Mouse (Mus musculus) small intestine, adult 2 months (tissue): ENCODE measurements around the gene Usp50. TPM values are rescaled to one million over a fixed set of nuclear protein-coding genes. Genes with fewer than 3 reads are reported as not detected.

Experiments
- H3K27ac ChIP-seq: fragments of 200-500 bp; 2 replicates; pipeline ENCODE4 v1.5.1; 2012; ENCODE audit warnings: low read depth, low read length, control low read depth, inconsistent platforms; ENCODE audit not compliant: insufficient read depth
- H3K27me3 ChIP-seq: fragments of 200-500 bp; 2 replicates; pipeline ENCODE4 v1.6.1; 2012; ENCODE audit warnings: mild to moderate bottlenecking, moderate library complexity, low read length, inconsistent platforms; ENCODE audit not compliant: control insufficient read depth, insufficient read depth
- H3K36me3 ChIP-seq: fragments of 200-500 bp; 2 replicates; pipeline ENCODE4 v1.6.1; 2012; ENCODE audit warnings: mild to moderate bottlenecking, low read length, control low read depth, inconsistent platforms; ENCODE audit not compliant: control insufficient read depth, insufficient read depth
- H3K4me1 ChIP-seq: fragments of 200-500 bp; 2 replicates; pipeline ENCODE4 v1.6.1; 2012; ENCODE audit warnings: low read length, inconsistent platforms, mixed read lengths; ENCODE audit not compliant: control insufficient read depth, insufficient read depth, insufficient read length
- H3K4me3 ChIP-seq: fragments of 200-500 bp; 2 replicates; pipeline ENCODE4 v1.5.1; 2012; ENCODE audit warnings: low read depth, mild to moderate bottlenecking, control low read depth, inconsistent platforms, low read length, moderate library complexity
- CTCF ChIP-seq: fragments of 200-500 bp; IDR thresholded peaks from 2 replicates; pipeline ENCODE4 v1.5.1; 2012; ENCODE audit warnings: low read depth, mild to moderate bottlenecking, control low read depth, inconsistent platforms, low read length, moderate library complexity, mixed read lengths; ENCODE audit not compliant: insufficient replicate concordance, insufficient read length; ENCODE audit errors: extremely low read depth
- POLR2A ChIP-seq: fragments of 200-500 bp; IDR thresholded peaks from 2 replicates; pipeline ENCODE4 v1.6.1; 2012; ENCODE audit warnings: low read depth, mild to moderate bottlenecking, control low read depth, inconsistent platforms, low read length, moderate library complexity
- WGBS: fragments of 180-500 bp; shearing (Covaris S2); methylation state at CpG from one replicate; pipeline ENCODE4 v1.1.7; 2018; 5-methylcytosine and 5-hydroxymethylcytosine counted together
- polyA plus RNA-seq: library from polyadenylated mRNA; depleted of rRNA; stranded (reverse); fragments of >200 nt; gene quantifications from 2 replicates; pipeline ENCODE4 v1.2.3, GENCODE M21; 2012; rRNA removed

The Usp50 gene
- polyA plus RNA-seq, result 0.23 and 0.52 TPM in 2 replicates

DNA sequence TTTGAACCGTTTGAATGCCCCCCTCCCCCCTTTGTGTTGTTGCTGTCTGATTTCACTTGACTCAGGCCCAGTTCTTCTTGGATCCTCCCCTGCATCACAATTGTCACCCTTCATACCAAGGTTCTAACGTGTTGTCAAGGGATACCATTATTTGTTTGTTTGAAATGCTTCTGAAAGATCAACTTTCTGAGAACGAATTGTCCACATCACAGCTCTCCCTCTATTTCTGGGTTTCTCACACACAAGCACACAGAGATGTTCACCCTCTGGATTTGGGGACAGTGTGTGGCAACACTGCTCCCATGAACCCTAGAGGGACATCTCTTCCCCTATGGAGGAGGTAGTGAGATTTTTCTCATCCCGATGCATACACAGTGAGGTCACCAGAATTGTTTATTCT, at the start of gene Usp50:
Usp50 (minus strand) TSS at position 101 of the 400 bp plus-strand sequence.
- TF ChIP-seq POLR2A (no peak), CTCF (no peak)
- H3K4me1 ChIP-seq, result peaks cover 6% of the 10 kb centered on the region; the same call in 1 of the 2 replicates
- no peak within 1 kb of the TSS for H3K27ac ChIP-seq
- no peak within 1 kb of the TSS for H3K4me3 ChIP-seq
- 73% methylated on average over 4 of the region's 4 CpGs for WGBS
- H3K36me3 ChIP-seq, result no peaks in the 10 kb centered on the region
- H3K27me3 ChIP-seq, result no peaks in the 10 kb centered on the region

DNA sequence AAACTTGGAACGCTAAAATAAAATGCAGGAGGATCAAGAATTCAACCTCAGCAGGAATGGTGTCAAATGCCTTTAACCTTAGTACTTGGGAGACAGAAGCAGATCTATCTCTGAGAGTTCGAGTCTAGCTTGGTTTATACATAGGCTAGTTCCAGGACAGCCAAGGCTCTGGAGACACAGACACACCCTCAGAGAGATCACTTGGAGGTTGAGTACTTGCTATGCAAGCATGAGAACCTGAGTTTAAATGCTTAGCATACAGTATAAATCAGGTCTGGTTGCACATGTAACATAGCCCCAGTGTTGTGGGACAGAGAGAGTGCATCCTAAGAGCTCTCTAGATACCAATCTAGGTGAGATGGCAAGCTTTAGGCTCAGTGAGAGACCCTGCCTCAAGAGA, 34.1 kb upstream of the Usp50 start:
- Histone ChIP-seq H3K4me3 (no peak overlapping the region), H3K27me3 (no peaks in the 10 kb centered on the region), H3K4me1 (no peaks in the 10 kb centered on the region), H3K36me3 (peaks cover 40% of the 10 kb centered on the region), H3K27ac (no peak overlapping the region)
- TF ChIP-seq CTCF, result no peak
- TF ChIP-seq POLR2A, result no peak
- WGBS, result 78% methylated on average over 2 of the region's 2 CpGs

DNA sequence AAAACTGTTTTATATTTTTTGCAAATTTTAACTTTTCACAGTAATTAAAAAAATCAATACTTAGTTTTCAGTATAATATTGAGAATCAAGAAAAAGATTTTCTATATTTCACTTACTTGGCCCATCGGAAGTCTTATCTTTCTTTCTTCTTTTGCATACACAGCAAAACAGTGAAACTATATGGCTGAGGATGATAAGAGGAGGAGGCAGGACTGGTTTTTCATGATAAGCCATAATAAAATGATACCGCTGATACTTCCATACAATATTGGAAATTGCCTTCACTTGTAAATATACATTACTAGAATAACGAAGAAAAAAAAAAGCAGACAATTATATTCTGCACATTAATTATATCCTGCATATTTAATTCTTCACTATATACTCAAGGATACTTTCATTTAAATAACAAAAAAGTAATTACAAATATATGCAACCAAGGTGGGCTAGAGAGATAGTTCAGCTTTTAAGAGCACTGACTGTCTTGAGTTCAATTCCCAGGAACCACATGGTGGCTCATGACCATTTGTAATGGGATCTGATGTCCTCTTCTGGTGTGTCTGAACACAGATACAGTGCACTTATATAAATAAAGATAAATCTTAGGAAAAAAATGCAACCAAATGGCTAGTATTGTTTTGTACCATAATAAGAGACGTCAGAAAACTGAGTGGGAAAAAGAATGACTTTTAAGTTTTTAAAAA, 33.5 kb upstream of the Usp50 start:
- no peak overlapping the region for H3K4me3 ChIP-seq
- TF ChIP-seq POLR2A, result no peak
- TF ChIP-seq CTCF, result no peak
- no peaks in the 10 kb centered on the region for H3K4me1 ChIP-seq
- WGBS, result 76% methylated on average over 4 of the region's 4 CpGs
- no peak overlapping the region for H3K27ac ChIP-seq
- peaks cover 43% of the 10 kb centered on the region for H3K36me3 ChIP-seq
- H3K27me3 ChIP-seq, result no peaks in the 10 kb centered on the region

DNA sequence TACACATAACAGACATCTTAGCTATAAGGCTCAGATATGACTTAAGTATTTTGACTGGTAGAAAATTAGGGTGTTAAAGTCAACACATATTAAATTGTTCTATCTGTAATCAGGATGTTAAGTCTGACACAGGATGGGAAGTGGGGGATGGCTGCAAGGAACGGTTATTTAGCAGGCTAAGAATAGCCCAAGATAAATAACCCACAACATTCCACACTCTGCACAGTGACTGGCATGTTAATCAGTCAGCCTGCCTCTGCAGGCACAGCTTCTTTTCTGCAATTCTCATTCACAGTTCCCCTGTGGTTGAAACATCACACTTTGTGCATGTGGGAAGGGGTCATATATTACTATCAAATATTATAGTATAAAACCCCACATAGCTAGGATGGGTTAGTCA, 32.6 kb upstream of the Usp50 start:
- peaks cover 48% of the 10 kb centered on the region for H3K36me3 ChIP-seq
- 77% methylated on average over 1 of the region's 1 CpGs for WGBS
- H3K27me3 ChIP-seq, result no peaks in the 10 kb centered on the region
- H3K27ac ChIP-seq, result no peak overlapping the region
- no peaks in the 10 kb centered on the region for H3K4me1 ChIP-seq
- no peak overlapping the region for H3K4me3 ChIP-seq
- TF ChIP-seq POLR2A (no peak), CTCF (no peak)

DNA sequence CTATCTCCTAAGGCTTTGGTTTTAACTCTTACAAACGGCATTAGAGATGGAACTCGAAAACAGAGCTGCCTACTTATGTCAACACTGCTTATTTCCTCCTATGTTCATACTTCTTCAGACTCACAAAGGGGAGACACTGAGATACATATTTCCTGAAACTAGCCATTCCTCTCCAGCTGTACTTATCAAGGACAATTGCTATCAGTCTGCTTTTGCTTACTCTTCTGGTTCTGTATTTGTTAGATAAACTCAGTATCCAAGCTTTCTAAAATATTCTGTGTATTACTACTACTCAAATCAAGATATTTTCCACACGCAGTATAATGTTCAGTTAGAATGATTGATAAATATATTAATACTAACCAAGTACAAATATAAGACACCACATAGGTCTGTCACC, 18.7 kb upstream of the Usp50 start:
- 93% methylated on average over 3 of the region's 3 CpGs for WGBS
- peaks cover 48% of the 10 kb centered on the region for H3K36me3 ChIP-seq
- no peak overlapping the region for H3K4me3 ChIP-seq
- H3K27me3 ChIP-seq, result no peaks in the 10 kb centered on the region
- H3K4me1 ChIP-seq, result no peaks in the 10 kb centered on the region
- no peak overlapping the region for H3K27ac ChIP-seq
- TF ChIP-seq POLR2A (no peak), CTCF (no peak)

DNA sequence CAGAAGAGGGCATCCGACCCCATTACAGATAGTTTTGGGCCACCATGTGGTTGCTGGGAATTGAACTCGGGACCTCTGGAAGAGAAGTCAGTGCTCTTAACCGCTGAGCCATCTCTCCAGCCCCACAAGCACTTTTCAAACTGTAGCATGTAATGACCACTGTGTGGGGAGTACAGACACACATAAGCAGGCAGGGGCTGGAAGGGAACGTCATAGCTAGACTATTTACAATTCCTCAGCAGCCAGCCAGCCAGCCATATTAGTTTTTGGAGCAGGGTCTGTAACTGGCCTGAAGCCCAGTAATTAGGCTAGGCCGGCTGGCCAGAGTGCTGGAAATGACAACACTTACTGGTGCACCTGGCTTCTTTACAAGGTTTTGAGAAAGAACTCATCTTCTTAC, 15.2 kb upstream of the Usp50 start:
- WGBS, result 74% methylated on average over 5 of the region's 5 CpGs
- peaks cover 51% of the 10 kb centered on the region for H3K36me3 ChIP-seq
- no peaks in the 10 kb centered on the region for H3K4me1 ChIP-seq
- H3K27ac ChIP-seq, result no peak overlapping the region
- H3K27me3 ChIP-seq, result no peaks in the 10 kb centered on the region
- TF ChIP-seq POLR2A, result no peak
- TF ChIP-seq CTCF, result no peak
- no peak overlapping the region for H3K4me3 ChIP-seq

DNA sequence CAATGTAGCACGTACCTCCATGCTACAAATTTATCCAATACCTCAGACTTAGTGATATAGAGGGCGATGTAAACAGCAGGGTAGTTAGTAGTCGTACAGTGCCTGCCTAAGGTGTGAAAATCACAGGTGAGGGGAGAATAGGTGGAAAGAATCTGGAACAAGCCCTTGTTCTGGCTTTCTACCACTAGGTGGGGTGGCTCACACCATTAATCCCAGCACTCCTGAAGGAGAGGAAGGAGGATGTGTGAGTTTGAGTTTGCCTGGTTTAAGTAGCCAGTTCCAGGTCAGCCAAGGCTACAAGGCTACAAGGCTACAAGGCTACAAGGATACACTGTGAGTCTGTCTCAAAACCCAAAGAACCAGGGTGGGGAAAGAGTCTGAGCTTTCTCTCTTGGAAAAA, 12.4 kb upstream of the Usp50 start:
- Histone ChIP-seq H3K4me3 (no peak overlapping the region), H3K27me3 (no peaks in the 10 kb centered on the region), H3K36me3 (peaks cover 57% of the 10 kb centered on the region), H3K4me1 (no peaks in the 10 kb centered on the region), H3K27ac (no peak overlapping the region)
- TF ChIP-seq CTCF, result no peak
- no peak for TF ChIP-seq POLR2A
- WGBS, result 84% methylated on average over 3 of the region's 3 CpGs
